Mouse (Mus musculus) spleen, adult 2 months (tissue): ENCODE measurements around the gene Ebf4.

ENCODE experiments used
- CTCF ChIP-seq: fragments of 200-500 bp; IDR thresholded peaks from 2 replicates; pipeline ENCODE4 v1.5.1; 2011; ENCODE audit warnings: mild to moderate bottlenecking, inconsistent platforms; ENCODE audit not compliant: insufficient read depth, insufficient read length, insufficient replicate concordance; ENCODE audit errors: extremely low read depth
- POLR2A ChIP-seq: fragments of 200-500 bp; IDR thresholded peaks from 2 replicates; pipeline ENCODE4 v1.6.1; 2011; ENCODE audit warnings: low read depth, low read length, inconsistent platforms

GRCm38 (mm10) chr2:130265520-130265919 is 29.4 kb upstream of the Ebf4 start:
- TF ChIP-seq POLR2A, result no peak
- TF ChIP-seq CTCF, result no peak
